Mouse (Mus musculus): Measurements from ENCODE around the gene Dcaf5. TPM values are rescaled to one million over a fixed set of nuclear protein-coding genes. Genes with fewer than 3 reads are reported as not detected.

Gene Dcaf5
- total and polyA plus RNA-seq, 3 experiments = 8.2 to 13.2 (median 13.0) TPM

GRCm38 (mm10) chr12:80366004-80366480 is 70.4 kb downstream of the Dcaf5 start:
- dilution Hi-C loops (cut with MboI; ENCODE audit: extremely low pct_ligation_motif_present, extremely low pct_unique_long_range_greater_than_20kb, low sequenced_read_pairs) = no loop called here
- no peak for TF ChIP-seq UBTF (IDR thresholded peaks at IDR 0.05; ENCODE audit: low read depth, low read length)
- no peak for TF ChIP-seq CHD1 (IDR thresholded peaks at IDR 0.05; ENCODE audit: low read depth, low read length)
- no peak for TF ChIP-seq NRF1 (IDR thresholded peaks at IDR 0.05; ENCODE audit: low read depth, low read length)
- no peak for TF ChIP-seq MXI1 (IDR thresholded peaks at IDR 0.05; ENCODE audit: low read depth, low read length)
- no peak for TF ChIP-seq RCOR1 (conservative IDR thresholded peaks at IDR 0.05; ENCODE audit: low read depth, low read length)
- Histone ChIP-seq H3K9me3 (replicated peaks; ENCODE audit: low read length) (no peaks in the 10 kb centered on the region), H3K27me3 (replicated peaks) (no peaks in the 10 kb centered on the region), H3K79me2 (replicated peaks; ENCODE audit: control insufficient read depth, extremely low read depth, insufficient read depth, poor library complexity, severe bottlenecking) (no peaks in the 10 kb centered on the region), H3K4me3 (replicated peaks in 1 of 3; ENCODE audit: low read depth in 2 of 3, low read length in 2 of 3, poor library complexity in 1 of 3) (no peak overlapping the region), H3K4me2 (ENCODE audit: insufficient read depth, low read depth, poor library complexity, severe bottlenecking) (no peak overlapping the region), H3K4me1 (ENCODE audit: control insufficient read depth in 1 of 2, insufficient read depth in 2 of 2) (peaks cover 4 to 45% of the 10 kb centered on the region in 2 experiments; a peak in 3 of 4 replicates), H3K27ac (ENCODE audit: insufficient read depth, low read depth) (no peak overlapping the region), H3K36me3 (replicated peaks in 1 of 2; ENCODE audit: control insufficient read depth in 1 of 2, insufficient read depth in 1 of 2, low read length in 1 of 2) (peaks cover 26 to 72% of the 10 kb centered on the region in 2 experiments), H3K9ac (ENCODE audit: insufficient read depth, low read depth) (no peak overlapping the region)
- no peak for DNase-seq (ENCODE audit: extremely low read depth)
- in situ Hi-C loops (cut with MboI; ENCODE audit: low pct_ligation_motif_present, low pct_unique_long_range_greater_than_20kb, low sequenced_read_pairs) = no loop called here

GRCm38 (mm10) chr12:80365345-80365744 is 71.1 kb downstream of the Dcaf5 start:
- no peak overlapping the region for H3K27ac ChIP-seq (ENCODE audit: insufficient read depth, low read depth)
- no peaks in the 10 kb centered on the region for H3K27me3 ChIP-seq (replicated peaks)
- no peaks in the 10 kb centered on the region for H3K79me2 ChIP-seq (replicated peaks; ENCODE audit: control insufficient read depth, extremely low read depth, insufficient read depth, poor library complexity, severe bottlenecking)
- dilution Hi-C loops (cut with MboI; ENCODE audit: extremely low pct_ligation_motif_present, extremely low pct_unique_long_range_greater_than_20kb, low sequenced_read_pairs) (no loop called here), in situ Hi-C loops (cut with MboI; ENCODE audit: low pct_ligation_motif_present, low pct_unique_long_range_greater_than_20kb, low sequenced_read_pairs) (no loop called here)
- H3K36me3 ChIP-seq (replicated peaks in 1 of 2; ENCODE audit: control insufficient read depth in 1 of 2, insufficient read depth in 1 of 2, low read length in 1 of 2) = peaks cover 22 to 66% of the 10 kb centered on the region in 2 experiments
- DNase-seq (ENCODE audit: extremely low read depth) = no peak
- H3K4me1 ChIP-seq (ENCODE audit: control insufficient read depth in 1 of 2, insufficient read depth in 2 of 2) = peaks cover 9 to 52% of the 10 kb centered on the region in 2 experiments; a peak in 3 of 4 replicates
- H3K4me2 ChIP-seq (ENCODE audit: insufficient read depth, low read depth, poor library complexity, severe bottlenecking) = no peak overlapping the region
- TF ChIP-seq CHD1 (IDR thresholded peaks at IDR 0.05; ENCODE audit: low read depth, low read length) (no peak), RAD21 (IDR thresholded peaks at IDR 0.05; ENCODE audit: low read depth, low read length) (no peak), ZC3H11A (IDR thresholded peaks at IDR 0.05; ENCODE audit: low read depth, low read length) (no peak), CTCF (conservative IDR thresholded peaks at IDR 0.05 in 1 of 2, IDR thresholded peaks at IDR 0.05 in 1 of 2; ENCODE audit: low read depth in 2 of 2, low read length in 2 of 2) (no peak), TBP (conservative IDR thresholded peaks at IDR 0.05; ENCODE audit: low read depth, low read length) (no peak)
- H3K9ac ChIP-seq (ENCODE audit: insufficient read depth, low read depth) = no peak overlapping the region
- H3K4me3 ChIP-seq (replicated peaks in 1 of 3; ENCODE audit: low read depth in 2 of 3, low read length in 2 of 3, poor library complexity in 1 of 3) = no peak overlapping the region
- H3K9me3 ChIP-seq (replicated peaks; ENCODE audit: low read length) = no peaks in the 10 kb centered on the region

- Histone ChIP-seq H3K9ac (ENCODE audit: insufficient read depth, low read depth) (no peak overlapping the region), H3K27ac (ENCODE audit: insufficient read depth, low read depth) (no peak overlapping the region), H3K4me2 (ENCODE audit: insufficient read depth, low read depth, poor library complexity, severe bottlenecking) (no peak overlapping the region), H3K9me3 (replicated peaks; ENCODE audit: low read length) (no peaks in the 10 kb centered on the region), H3K79me2 (replicated peaks; ENCODE audit: control insufficient read depth, extremely low read depth, insufficient read depth, poor library complexity, severe bottlenecking) (no peaks in the 10 kb centered on the region), H3K27me3 (replicated peaks) (no peaks in the 10 kb centered on the region), H3K4me3 (replicated peaks in 1 of 3; ENCODE audit: low read depth in 2 of 3, low read length in 2 of 3, poor library complexity in 1 of 3) (no peak overlapping the region), H3K4me1 (ENCODE audit: control insufficient read depth in 1 of 2, insufficient read depth in 2 of 2) (peaks cover 5 to 38% of the 10 kb centered on the region in 2 experiments; a peak in 3 of 4 replicates), H3K36me3 (replicated peaks in 1 of 2; ENCODE audit: control insufficient read depth in 1 of 2, insufficient read depth in 1 of 2, low read length in 1 of 2) (peaks cover 26 to 60% of the 10 kb centered on the region in 2 experiments)
- in situ Hi-C loops (cut with MboI; ENCODE audit: low pct_ligation_motif_present, low pct_unique_long_range_greater_than_20kb, low sequenced_read_pairs) (no loop called here), dilution Hi-C loops (cut with MboI; ENCODE audit: extremely low pct_ligation_motif_present, extremely low pct_unique_long_range_greater_than_20kb, low sequenced_read_pairs) (no loop called here)
- TF ChIP-seq USF2 (conservative IDR thresholded peaks at IDR 0.05; ENCODE audit: low read depth, low read length) (no peak), HCFC1 (IDR thresholded peaks at IDR 0.05; ENCODE audit: low read depth, low read length) (no peak), JUN (IDR thresholded peaks at IDR 0.05; ENCODE audit: insufficient read depth, low read depth, low read length) (no peak), IRF4 (IDR thresholded peaks at IDR 0.05; ENCODE audit: low read depth, low read length) (no peak), ZMIZ1 (IDR thresholded peaks at IDR 0.05; ENCODE audit: low read depth, low read length) (no peak), ZNF384 (IDR thresholded peaks at IDR 0.05; ENCODE audit: low read depth, low read length) (no peak), TBP (conservative IDR thresholded peaks at IDR 0.05; ENCODE audit: low read depth, low read length) (no peak), MAFK (IDR thresholded peaks at IDR 0.05; ENCODE audit: insufficient replicate concordance, low read length) (no peak), SIN3A (IDR thresholded peaks at IDR 0.05; ENCODE audit: low read length) (no peak), RAD21 (IDR thresholded peaks at IDR 0.05; ENCODE audit: low read depth, low read length) (no peak), ZKSCAN1 (IDR thresholded peaks at IDR 0.05; ENCODE audit: borderline replicate concordance, low read depth, low read length) (no peak), E2F4 (IDR thresholded peaks at IDR 0.05; ENCODE audit: insufficient replicate concordance, low read depth, low read length) (no peak), POLR2A (IDR thresholded peaks at IDR 0.05; ENCODE audit: low read depth, low read length) (no peak), JUND (conservative IDR thresholded peaks at IDR 0.05; ENCODE audit: low read depth, low read length) (no peak), POLR2AphosphoS2 (IDR thresholded peaks at IDR 0.05; ENCODE audit: low read depth, low read length) (no peak), MYC (IDR thresholded peaks at IDR 0.05; ENCODE audit: low read depth, low read length) (no peak), EP300 (IDR thresholded peaks at IDR 0.05; ENCODE audit: low read length) (no peak), CHD2 (IDR thresholded peaks at IDR 0.05; ENCODE audit: low read length) (no peak), MAX (IDR thresholded peaks at IDR 0.05; ENCODE audit: low read length) (no peak)
- DNase-seq (ENCODE audit: extremely low read depth) = no peak
These were observed 74.7 kb downstream of the Dcaf5 start for GRCm38 (mm10) chr12:80361655-80362054.

Data from CH12.LX (cell line).